Mouse (Mus musculus) limb, embryonic 10.5 days (tissue): ENCODE data around the gene Itga6. TPM values are rescaled to one million over a fixed set of nuclear protein-coding genes. Genes with fewer than 3 reads are reported as not detected.
"Not testable (repeated sequence)": the region's sequence is repeated elsewhere in the genome, so short reads cannot be mapped to it uniquely, and the experiment has no call there.

Experiments
- DNase-seq: peaks from one replicate; pipeline ENCODE4 v3.0.0-alpha.2; 2017; ENCODE audit warnings: low spot score
- H3K27ac ChIP-seq: fragments of 300-500 bp; sonication (generic); 2 replicates; pipeline ENCODE4 v1.5.1; 2016; ENCODE audit warnings: mild to moderate bottlenecking
- H3K27me3 ChIP-seq: fragments of 300-500 bp; sonication (generic); 2 replicates; pipeline ENCODE4 v1.6.1; 2016; ENCODE audit warnings: low read depth, mild to moderate bottlenecking; ENCODE audit not compliant: poor library complexity, severe bottlenecking
- H3K36me3 ChIP-seq: fragments of 300-500 bp; sonication (generic); 2 replicates; pipeline ENCODE4 v1.6.1; 2016; ENCODE audit warnings: mild to moderate bottlenecking, moderate library complexity
- H3K4me1 ChIP-seq: fragments of 300-500 bp; sonication (generic); 2 replicates; pipeline ENCODE4 v1.6.1; 2016
- H3K4me3 ChIP-seq: fragments of 300-500 bp; sonication (generic); 2 replicates; pipeline ENCODE4 v1.5.1; 2016; ENCODE audit warnings: mild to moderate bottlenecking, moderate library complexity
- H3K9me3 ChIP-seq: fragments of 300-500 bp; sonication (generic); replicated peaks from 2 replicates; pipeline ENCODE4 v1.6.1; 2016; ENCODE audit warnings: mild to moderate bottlenecking
- whole genome bisulfite sequencing: fragments of 180-500 bp; shearing (Covaris S2); methylation state at CpG from one replicate; pipeline ENCODE4 v1.1.7; 2016; 5-methylcytosine and 5-hydroxymethylcytosine counted together
- polyA plus RNA-seq: library from polyadenylated mRNA; unstranded; fragments of >200 nt; fragmentation: Nextera tagmentation; extraction: Ambion mirVana; gene quantifications from 2 replicates; pipeline ENCODE4 v1.2.1, GENCODE M21; 2016

The Itga6 gene
- polyA plus RNA-seq, 1 experiment from 2014 or later: 22.3 TPM

GRCm38 (mm10) chr2:71882914-71883651 lies 137.7 kb downstream of the Itga6 start:
- H3K27ac ChIP-seq: no peak overlapping the region
- no peak overlapping the region for H3K4me3 ChIP-seq
- peaks cover 60% of the 10 kb centered on the region for H3K36me3 ChIP-seq
- 92% methylated on average over 19 of the region's 19 CpGs for WGBS
- H3K4me1 ChIP-seq: no peaks in the 10 kb centered on the region
- no peaks in the 10 kb centered on the region for H3K9me3 ChIP-seq
- no peak for DNase-seq
- H3K27me3 ChIP-seq: no peaks in the 10 kb centered on the region

- 95% methylated on average over 4 of the region's 4 CpGs for WGBS
- no peak for DNase-seq
- no peak overlapping the region for H3K4me3 ChIP-seq
- H3K4me1 ChIP-seq: no peaks in the 10 kb centered on the region
- H3K36me3 ChIP-seq: peaks cover 69% of the 10 kb centered on the region
- no peak overlapping the region for H3K27ac ChIP-seq
- H3K27me3 ChIP-seq: no peaks in the 10 kb centered on the region
- H3K9me3 ChIP-seq: no peaks in the 10 kb centered on the region
These were observed 141.9 kb downstream of the Itga6 start for GRCm38 (mm10) chr2:71887269-71887668.

- no peak for DNase-seq
- Histone ChIP-seq H3K4me3 (no peak overlapping the region), H3K27ac (no peak overlapping the region), H3K4me1 (no peaks in the 10 kb centered on the region), H3K27me3 (no peaks in the 10 kb centered on the region), H3K36me3 (peaks cover 70% of the 10 kb centered on the region), H3K9me3 (no peaks in the 10 kb centered on the region)
- 84% methylated on average over 4 of the region's 4 CpGs for WGBS
These were observed 143.0 kb downstream of the Itga6 start for GRCm38 (mm10) chr2:71888437-71888836.

GRCm38 (mm10) chr2:71891536-71891935 lies 146.1 kb downstream of the Itga6 start:
- no peak overlapping the region for H3K4me3 ChIP-seq
- WGBS: 95% methylated on average over 2 of the region's 2 CpGs
- H3K27me3 ChIP-seq: no peaks in the 10 kb centered on the region
- H3K36me3 ChIP-seq: peaks cover 63% of the 10 kb centered on the region
- no peak for DNase-seq
- no peaks in the 10 kb centered on the region for H3K4me1 ChIP-seq
- no peak overlapping the region for H3K27ac ChIP-seq
- no peaks in the 10 kb centered on the region for H3K9me3 ChIP-seq

- H3K27me3 ChIP-seq: no peaks in the 10 kb centered on the region
- peaks cover 61% of the 10 kb centered on the region for H3K36me3 ChIP-seq
- no peak overlapping the region for H3K4me3 ChIP-seq
- no peak for DNase-seq
- WGBS: 95% methylated on average over 7 of the region's 7 CpGs
- no peaks in the 10 kb centered on the region for H3K4me1 ChIP-seq
- no peak overlapping the region for H3K27ac ChIP-seq
- no peaks in the 10 kb centered on the region for H3K9me3 ChIP-seq
These were observed 147.4 kb downstream of the Itga6 start for GRCm38 (mm10) chr2:71892741-71893349.

- no peaks in the 10 kb centered on the region for H3K4me1 ChIP-seq
- H3K9me3 ChIP-seq: no peaks in the 10 kb centered on the region
- 96% methylated on average over 13 of the region's 13 CpGs for WGBS
- H3K36me3 ChIP-seq: peaks cover 51% of the 10 kb centered on the region
- no peak for DNase-seq
- H3K4me3 ChIP-seq: no peak overlapping the region
- no peaks in the 10 kb centered on the region for H3K27me3 ChIP-seq
- H3K27ac ChIP-seq: no peak overlapping the region
These were observed 150.3 kb downstream of the Itga6 start for GRCm38 (mm10) chr2:71895596-71896286.

- DNase-seq: no peak
- H3K4me1 ChIP-seq: no peaks in the 10 kb centered on the region
- WGBS: 90% methylated on average over 12 of the region's 12 CpGs
- no peaks in the 10 kb centered on the region for H3K27me3 ChIP-seq
- H3K4me3 ChIP-seq: no peak overlapping the region
- H3K9me3 ChIP-seq: no peaks in the 10 kb centered on the region
- no peak overlapping the region for H3K27ac ChIP-seq
- H3K36me3 ChIP-seq: peaks cover 42% of the 10 kb centered on the region
These were observed 152.0 kb downstream of the Itga6 start for GRCm38 (mm10) chr2:71897420-71897819.

GRCm38 (mm10) chr2:71898335-71898856 lies 153.0 kb downstream of the Itga6 start:
- Histone ChIP-seq H3K36me3 (peaks cover 32% of the 10 kb centered on the region), H3K4me1 (no peaks in the 10 kb centered on the region), H3K27me3 (no peaks in the 10 kb centered on the region), H3K4me3 (no peak overlapping the region), H3K9me3 (no peaks in the 10 kb centered on the region), H3K27ac (no peak overlapping the region)
- DNase-seq: no peak
- 70% methylated on average over 8 of the region's 8 CpGs for WGBS

GRCm38 (mm10) chr2:71899886-71900285 lies 154.5 kb downstream of the Itga6 start:
- H3K4me3 ChIP-seq: no peak overlapping the region
- 90% methylated on average over 15 of the region's 15 CpGs for WGBS

GRCm38 (mm10) chr2:71905154-71905553 lies 159.7 kb downstream of the Itga6 start:
- no peaks in the 10 kb centered on the region for H3K9me3 ChIP-seq
- no peak for DNase-seq
- H3K4me1 ChIP-seq: no peaks in the 10 kb centered on the region
- WGBS: 93% methylated on average over 7 of the region's 7 CpGs
- H3K27ac ChIP-seq: no peak overlapping the region
- no peak overlapping the region for H3K4me3 ChIP-seq
- H3K36me3 ChIP-seq: peaks cover 11% of the 10 kb centered on the region
- no peaks in the 10 kb centered on the region for H3K27me3 ChIP-seq

More at GRCm38 (mm10) chr2:71899886-71900285, 154.5 kb downstream of the Itga6 start:
- Histone ChIP-seq H3K27me3 (no peaks in the 10 kb centered on the region), H3K4me1 (no peaks in the 10 kb centered on the region), H3K9me3 (no peaks in the 10 kb centered on the region), H3K36me3 (peaks cover 26% of the 10 kb centered on the region), H3K27ac (no peak overlapping the region)
- no peak for DNase-seq

- not testable (repeated sequence) for H3K36me3 ChIP-seq, H3K4me1 ChIP-seq, DNase-seq, H3K9me3 ChIP-seq, H3K27ac ChIP-seq, H3K27me3 ChIP-seq, H3K4me3 ChIP-seq
- WGBS: 96% methylated on average over 8 of the region's 8 CpGs
These were observed 160.9 kb downstream of the Itga6 start for GRCm38 (mm10) chr2:71906356-71906755.
